Mouse (Mus musculus) heart, postnatal 4 days (tissue): ENCODE results near the gene Cyp24a1. TPM values are rescaled to one million over a fixed set of nuclear protein-coding genes. Genes with fewer than 3 reads are reported as not detected.

ENCODE experiments used
- DNase-seq: peaks from one replicate; pipeline ENCODE4 v3.0.0; 2021
- total RNA-seq, 2 experiments: library from RNA; stranded (reverse); gene quantifications; 2 replicates each; pipeline ENCODE4 v1.2.3; 2021

Cyp24a1 gene
- total RNA-seq, 2 experiments from 2014 or later, result not detected

- no peak for DNase-seq
Observed at GRCm38 (mm10) chr2:170436204-170436603, 60.7 kb downstream of the Cyp24a1 start.

Other genes with a start within 250 kb of the Cyp24a1 start
- under 1 TPM; 0.24 to 0.97 TPM for gene Bcas1, start 69.3 kb downstream of the Cyp24a1 start, total RNA-seq
- gene Pfdn4, start 717 bp downstream of the Cyp24a1 start, total RNA-seq, result 10 to 100 TPM; 15.4 to 17.2 TPM
- not detected for gene 4930470P17Rik, start 104.9 kb upstream of the Cyp24a1 start, total RNA-seq
- under 1 TPM; 0.52 to 0.60 TPM for gene Dok5, start 234.7 kb upstream of the Cyp24a1 start, total RNA-seq